Mouse (Mus musculus): Measurements from ENCODE around the gene Mog.
"Not testable (repeated sequence)": the region's sequence is repeated elsewhere in the genome, so short reads cannot be mapped to it uniquely, and the experiment has no call there.

Mog gene

DNA sequence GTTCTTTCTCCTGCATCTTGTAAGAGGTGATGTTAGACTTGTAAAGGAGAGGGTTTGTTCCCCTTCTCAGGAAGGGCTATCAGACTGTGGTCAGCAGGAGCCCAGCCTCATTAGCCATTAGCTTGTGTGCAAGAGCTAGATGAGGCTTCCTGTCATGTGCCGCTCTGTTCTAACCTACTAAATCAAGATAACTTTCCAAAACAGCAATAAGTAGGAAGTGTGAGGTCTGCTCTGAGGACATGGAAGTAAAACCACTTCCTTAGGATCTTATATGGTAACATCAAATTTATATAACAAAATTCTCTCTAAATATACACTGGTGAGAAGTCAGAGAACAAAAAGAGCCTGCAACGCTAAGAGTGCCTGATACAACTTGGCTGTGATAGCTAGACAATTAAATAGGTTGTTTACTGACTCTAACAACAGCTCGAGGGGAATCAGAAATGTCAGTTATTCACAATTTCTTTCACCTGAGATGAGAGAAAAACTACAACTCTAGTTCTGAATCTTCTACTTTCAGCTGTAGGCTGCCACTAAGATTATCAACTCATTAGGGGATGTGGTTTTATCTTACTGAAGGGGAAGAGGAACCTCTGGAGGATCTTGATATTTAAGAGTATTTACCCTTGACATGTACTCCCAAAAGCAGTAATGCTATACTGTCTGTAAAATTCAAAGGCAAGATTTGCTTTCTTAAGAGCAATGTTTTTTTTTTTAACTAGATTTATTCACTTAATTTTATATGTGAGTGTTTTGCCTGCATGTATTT is 30.7 kb downstream of the Mog start:
- no peak for DNase-seq

DNA sequence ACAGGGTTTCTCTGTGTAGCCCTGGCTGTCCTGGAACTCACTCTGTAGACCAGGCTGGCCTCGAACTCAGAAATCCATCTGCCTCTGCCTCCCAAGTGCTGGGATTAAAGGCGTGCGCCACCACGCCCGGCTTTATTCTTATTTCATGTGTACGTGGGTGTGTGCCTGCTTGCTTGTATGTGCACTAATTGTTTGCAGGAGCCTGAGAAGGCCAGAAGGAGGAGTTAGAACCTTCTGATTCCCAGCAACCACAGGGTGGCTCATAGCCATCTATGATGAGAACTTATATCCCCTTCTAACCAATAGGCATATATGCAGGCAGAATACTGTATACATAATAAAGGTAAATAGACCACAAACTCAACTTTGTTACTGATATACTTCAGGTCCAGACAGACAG is 32.6 kb downstream of the Mog start:
- DNase-seq = not testable (repeated sequence)

DNA sequence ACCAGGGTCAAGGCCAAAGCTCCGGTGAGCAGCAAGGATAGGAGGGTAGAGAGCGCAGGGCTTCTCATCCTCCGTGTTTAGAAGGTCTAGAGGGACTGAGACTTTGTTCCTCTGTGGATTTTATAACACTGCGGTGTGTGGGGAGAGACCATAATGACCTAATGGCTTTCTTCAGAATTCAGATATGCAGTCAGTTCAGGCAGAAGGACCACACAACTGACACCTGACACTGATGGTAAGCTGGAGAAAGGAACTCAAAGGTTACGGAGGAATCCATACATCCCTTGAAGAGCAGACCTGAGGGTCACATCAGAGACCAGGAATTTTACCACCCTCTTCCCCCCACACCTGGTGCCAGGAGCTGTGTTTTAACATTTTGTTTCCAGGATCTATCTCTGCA is 33.8 kb downstream of the Mog start, which contains the start of gene H2-M5:
TSS of gene H2-M5 (minus strand) at position 101 of the 400 bp plus-strand sequence.
- DNase-seq = no peak

DNA sequence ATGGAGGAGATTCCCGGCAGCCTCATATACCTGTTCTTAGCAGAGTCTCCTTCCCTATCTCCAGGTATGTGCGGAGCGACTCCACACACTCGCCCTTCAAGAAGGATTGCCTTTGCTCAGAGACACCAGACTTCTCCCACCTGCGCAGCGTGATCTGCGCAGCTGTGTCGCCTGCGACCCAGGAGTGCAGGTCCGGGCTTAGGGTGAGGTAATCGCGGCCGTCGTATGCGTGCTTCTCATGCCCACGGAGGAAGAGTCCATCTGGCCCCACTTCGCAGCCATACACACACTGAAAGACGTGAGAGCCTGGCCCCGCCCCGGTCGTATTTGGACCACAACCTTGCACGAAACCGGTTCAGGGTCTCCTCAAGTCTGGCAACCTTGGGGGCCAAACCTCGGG is 34.7 kb downstream of the Mog start:
- DNase-seq = no peak

DNA sequence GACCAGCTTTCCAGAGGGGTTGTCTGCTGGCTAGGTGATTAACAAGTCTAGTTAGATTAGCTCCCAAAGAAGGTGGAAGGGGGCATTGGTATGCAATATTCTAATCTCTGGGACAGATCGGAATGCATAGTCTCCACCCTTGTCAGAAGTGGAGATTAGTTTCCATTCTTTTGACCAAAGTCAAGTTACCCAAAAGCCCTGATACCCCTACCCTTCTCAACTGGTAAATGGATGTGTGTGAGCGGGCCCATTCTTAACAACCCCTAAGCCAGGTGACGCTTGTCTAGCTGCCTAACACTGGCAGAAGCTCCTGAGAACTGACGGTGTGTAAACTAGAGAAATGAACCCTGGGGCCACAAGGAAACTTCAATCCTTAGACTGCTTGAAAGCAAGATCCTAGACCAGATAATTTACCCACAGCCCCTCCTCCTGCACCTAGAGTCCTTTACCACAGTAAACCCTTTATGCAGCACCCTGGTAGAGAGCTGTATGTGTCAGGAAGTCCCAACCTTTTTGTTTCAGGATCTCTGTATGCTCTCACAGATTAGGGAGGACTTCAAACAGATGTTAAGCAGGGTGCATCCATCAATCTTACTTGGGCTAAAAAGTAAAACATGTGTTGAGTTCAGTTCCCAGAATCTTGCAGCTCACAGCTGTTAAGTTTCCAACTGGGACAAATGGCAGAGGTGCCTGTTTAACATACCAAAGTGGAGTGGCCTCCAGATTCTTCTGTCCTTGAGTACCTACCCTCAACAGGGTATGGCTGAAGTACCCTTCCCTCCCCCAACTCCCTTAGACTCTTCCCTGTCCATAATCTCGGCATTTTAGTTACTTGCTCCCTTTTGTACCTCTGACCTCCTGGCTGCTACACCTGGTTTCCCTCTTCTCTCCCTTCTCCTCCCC is 40.7 kb downstream of the Mog start:
- no peak for DNase-seq

DNA sequence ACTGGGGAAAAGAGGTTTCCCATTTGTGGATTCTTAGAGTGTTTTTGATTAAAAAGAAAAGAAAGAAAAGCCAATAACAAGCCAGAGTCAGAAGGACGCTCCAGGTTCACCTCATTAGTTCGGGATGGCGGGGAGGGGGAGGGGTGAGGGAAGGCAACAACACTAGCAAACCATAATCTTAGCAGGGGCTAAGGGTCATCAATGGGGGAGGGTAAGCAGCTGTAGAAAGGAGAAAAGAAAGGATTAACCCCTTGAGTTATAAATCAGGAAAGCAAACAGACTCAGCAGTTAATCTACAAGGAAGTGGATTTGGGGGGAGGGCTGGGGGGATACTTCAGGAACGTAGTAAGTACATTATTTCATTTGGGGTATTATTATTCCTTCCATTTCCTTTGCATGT is 41.4 kb downstream of the Mog start:
- DNase-seq = no peak

DNA sequence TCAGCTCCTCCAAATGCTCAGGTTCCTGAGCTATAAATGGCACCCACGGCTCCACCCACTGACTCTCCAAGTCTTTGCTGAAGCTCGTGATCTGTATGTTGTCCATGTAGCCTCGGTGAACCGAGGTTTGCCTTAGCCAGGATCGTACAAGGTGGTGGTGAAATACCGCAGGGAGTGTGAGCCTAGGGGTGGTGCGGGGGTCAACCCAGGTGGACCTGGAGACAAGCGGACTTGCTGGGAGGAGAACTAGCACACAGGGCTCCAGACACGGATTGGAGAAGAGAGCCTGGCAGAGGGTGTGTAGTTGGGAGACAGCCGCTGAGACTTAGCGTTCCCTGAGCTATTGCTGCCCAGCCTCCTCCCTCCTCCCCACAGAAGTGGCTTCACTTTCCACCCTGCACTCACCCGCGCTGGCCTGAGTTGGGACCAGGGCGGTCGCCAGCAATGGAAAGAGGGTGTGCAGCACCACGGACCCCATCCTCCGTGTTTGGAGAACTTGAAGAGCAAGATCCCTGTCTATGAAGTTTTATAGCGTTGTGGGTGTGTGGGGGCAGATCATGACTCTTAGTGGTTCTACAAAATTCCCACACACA is 41.9 kb downstream of the Mog start, which contains the start of gene 2410137M14Rik:
TSS of gene 2410137M14Rik (minus strand) at position 17 of the 593 bp plus-strand sequence.
- DNase-seq = no peak

DNA sequence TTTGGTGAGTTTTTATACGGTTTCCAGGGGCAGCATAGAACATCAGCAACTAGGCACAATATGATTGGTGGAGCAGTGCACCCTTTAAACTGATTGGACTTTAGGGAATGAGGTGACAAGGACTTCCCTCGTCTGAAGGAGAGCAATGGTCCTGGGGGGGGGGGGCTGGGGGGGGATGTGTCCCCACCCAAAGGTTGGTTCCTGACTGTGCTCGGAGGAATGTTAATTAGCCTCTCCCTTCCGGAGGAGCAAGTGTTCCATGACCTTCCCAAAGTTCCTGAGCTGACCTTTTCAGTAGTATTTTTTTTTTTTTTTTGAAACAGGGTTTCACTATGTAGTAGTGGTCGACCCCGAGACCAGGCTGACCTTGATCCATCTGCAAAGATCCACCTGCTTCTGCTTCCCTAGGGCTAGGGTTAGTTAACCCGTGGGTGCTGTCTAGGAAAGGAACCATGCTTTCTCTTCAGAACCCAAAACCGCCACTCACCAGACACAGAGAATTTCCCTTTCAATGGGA is 49.9 kb downstream of the Mog start:
- no peak for DNase-seq

DNA sequence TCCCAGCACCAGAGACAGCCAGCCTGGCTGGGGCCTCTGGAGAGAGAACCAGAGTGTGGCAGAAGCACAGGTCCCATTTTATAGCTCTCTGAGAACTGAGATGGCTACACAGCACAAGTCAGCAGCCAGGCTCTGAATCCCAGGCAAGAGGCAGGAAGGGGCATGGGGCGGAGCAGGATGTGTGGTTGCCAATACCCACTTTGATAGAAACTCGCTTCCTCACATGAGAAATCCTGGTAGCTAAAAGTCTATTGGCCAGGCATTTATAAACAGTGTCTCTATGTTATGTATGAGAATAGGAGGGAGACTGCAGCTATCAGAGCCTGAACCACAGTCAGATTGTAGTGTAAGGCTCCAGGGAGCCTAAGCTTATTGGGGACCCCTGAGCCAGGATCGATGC is 50.4 kb downstream of the Mog start:
- DNase-seq = no peak

DNA sequence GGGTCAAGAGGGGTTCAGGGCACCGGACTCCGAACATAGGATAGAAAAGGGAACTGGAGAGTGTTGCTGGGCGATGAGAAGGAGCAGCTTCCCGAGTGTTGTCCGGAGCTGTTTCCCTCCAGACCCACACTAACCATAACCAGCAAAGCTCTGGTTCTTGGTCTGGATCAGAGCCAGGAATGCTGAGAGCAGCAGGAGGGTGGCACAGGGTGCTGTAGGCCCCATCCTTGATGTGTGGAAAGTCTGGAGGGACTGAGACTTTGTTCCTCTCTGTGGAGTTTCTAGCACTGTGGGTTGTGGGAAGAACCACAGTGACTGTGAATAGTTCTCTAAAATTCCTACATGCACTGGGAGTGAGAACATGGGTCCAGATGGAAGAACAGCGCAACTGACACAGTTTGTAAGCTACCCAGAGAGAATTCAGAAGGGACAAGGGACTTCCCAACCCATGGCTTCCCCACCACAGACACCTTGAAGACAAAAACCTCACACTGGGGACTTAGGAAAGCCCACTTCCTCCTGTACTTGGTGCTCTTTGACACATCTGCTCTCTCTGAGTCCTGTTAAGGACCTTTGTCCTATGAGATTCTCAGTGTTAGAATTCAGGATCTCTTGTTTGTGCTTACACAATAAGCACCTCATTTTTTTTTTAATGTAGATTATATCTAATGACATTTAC is 51.9 kb downstream of the Mog start:
- no peak for DNase-seq

DNA sequence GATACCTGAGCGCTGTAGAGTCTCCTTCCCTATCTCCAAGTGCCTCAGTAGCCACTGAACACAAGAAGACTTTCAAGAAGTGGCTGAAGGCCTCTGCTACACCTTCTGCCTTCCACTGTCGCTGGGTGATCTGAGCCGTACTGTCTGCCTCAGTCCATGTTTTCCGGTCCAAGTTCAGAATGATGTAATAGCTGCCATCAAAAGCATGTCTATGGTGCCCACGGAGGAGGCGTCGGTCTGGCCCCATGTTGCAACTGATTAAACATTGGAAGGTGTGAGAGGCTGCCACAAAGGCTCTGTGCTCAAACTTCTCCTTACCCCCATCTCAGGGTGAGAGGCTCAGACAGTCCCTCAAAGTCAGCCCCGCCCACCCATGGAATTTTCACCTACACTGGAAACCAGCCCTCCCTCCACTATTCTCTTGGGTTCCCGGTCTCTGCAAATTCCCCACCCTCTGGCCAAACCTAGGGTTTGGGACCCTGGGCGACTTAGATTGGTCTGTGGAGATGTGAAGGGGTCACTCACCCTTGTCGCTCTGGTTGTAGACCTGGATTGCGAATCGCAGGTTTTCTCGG is 52.8 kb downstream of the Mog start:
- no peak for DNase-seq

DNA sequence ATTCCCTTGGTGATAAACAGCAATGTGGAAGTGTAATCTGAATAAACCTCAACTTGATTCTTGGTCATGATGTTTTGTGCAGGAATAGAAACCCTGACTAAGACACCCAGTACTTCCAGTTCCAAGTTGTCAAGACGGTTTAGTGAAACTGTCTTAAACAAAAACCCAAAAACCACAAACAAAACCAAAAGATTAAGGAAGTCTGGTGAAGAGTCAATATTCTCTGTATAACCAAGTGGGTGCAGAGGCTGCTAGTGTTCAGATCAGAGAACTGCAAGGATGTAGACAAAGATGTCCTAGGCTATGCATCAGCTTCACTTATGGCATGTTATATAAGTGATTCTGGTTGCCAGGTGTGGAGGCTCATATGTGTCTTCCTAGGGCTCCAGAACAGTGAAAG is 56.3 kb downstream of the Mog start:
- no peak for DNase-seq

DNA sequence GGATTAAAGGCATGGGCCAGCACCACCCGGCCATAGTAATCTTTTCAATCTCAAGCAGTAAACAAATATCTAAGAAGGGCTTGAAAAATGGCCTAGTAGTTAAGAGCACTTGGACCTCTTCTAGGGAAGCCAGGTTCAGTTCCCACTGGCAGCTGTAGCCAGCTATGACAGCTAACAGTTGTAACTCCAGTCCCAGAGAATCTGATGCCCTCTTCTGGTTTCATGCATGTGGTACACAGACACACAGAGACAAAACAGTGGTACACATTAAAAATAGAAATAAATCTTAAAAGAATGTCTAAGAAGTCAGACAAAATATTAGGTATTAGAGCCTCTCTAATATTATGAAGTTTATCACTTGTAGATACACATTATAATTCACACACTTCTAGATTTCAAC is 62.1 kb downstream of the Mog start:
- DNase-seq = no peak
